Mouse (Mus musculus) embryonic facial prominence, embryonic 13.5 days (tissue): ENCODE data around the gene Col18a1. TPM values are rescaled to one million over a fixed set of nuclear protein-coding genes. Genes with fewer than 3 reads are reported as not detected.

Experiments used
- ATAC-seq: fragments of 200-750 bp; cut with Nextera tagmentation; 2 replicates; pipeline ENCODE4 v1.8.0; 2017; ENCODE audit warnings: low read depth; ENCODE audit not compliant: insufficient number of reproducible peaks, insufficient read depth, low FRiP score, low TSS enrichment
- H3K27ac ChIP-seq: fragments of 300-500 bp; sonication (generic); 2 replicates; pipeline ENCODE4 v1.5.1; 2015; ENCODE audit warnings: moderate library complexity, mild to moderate bottlenecking, inconsistent platforms
- H3K27me3 ChIP-seq: fragments of 300-500 bp; sonication (generic); 2 replicates; pipeline ENCODE4 v1.6.1; 2015; ENCODE audit warnings: mild to moderate bottlenecking, inconsistent platforms
- H3K36me3 ChIP-seq: fragments of 300-500 bp; sonication (generic); 2 replicates; pipeline ENCODE4 v1.6.1; 2015; ENCODE audit warnings: mild to moderate bottlenecking, inconsistent platforms
- H3K4me1 ChIP-seq: fragments of 300-500 bp; sonication (generic); 2 replicates; pipeline ENCODE4 v1.6.1; 2015; ENCODE audit warnings: inconsistent platforms
- H3K4me2 ChIP-seq: fragments of 300-500 bp; sonication (generic); 2 replicates; pipeline ENCODE4 v1.6.1; 2015; ENCODE audit warnings: moderate library complexity, mild to moderate bottlenecking, inconsistent platforms
- H3K4me3 ChIP-seq: fragments of 300-500 bp; sonication (generic); 2 replicates; pipeline ENCODE4 v1.5.1; 2015; ENCODE audit warnings: mild to moderate bottlenecking, inconsistent platforms
- H3K9ac ChIP-seq: fragments of 300-500 bp; sonication (generic); 2 replicates; pipeline ENCODE4 v1.6.1; 2015; ENCODE audit warnings: mild to moderate bottlenecking, inconsistent platforms
- H3K9me3 ChIP-seq: fragments of 300-500 bp; sonication (generic); 2 replicates; pipeline ENCODE4 v1.6.1; 2016; ENCODE audit warnings: inconsistent platforms
- WGBS: fragments of 180-500 bp; shearing (Covaris S2); methylation state at CpG from one replicate; pipeline ENCODE4 v1.1.7; 2015; ENCODE audit warnings: mixed read lengths; 5-methylcytosine and 5-hydroxymethylcytosine counted together
- polyA plus RNA-seq: library from polyadenylated mRNA; unstranded; fragments of >200 nt; fragmentation: Nextera tagmentation; extraction: Ambion mirVana; gene quantifications from 2 replicates; pipeline ENCODE4 v1.2.1, GENCODE M21; 2015

Gene Col18a1
- polyA plus RNA-seq, 1 experiment from 2014 or later, result 86.3 TPM

DNA sequence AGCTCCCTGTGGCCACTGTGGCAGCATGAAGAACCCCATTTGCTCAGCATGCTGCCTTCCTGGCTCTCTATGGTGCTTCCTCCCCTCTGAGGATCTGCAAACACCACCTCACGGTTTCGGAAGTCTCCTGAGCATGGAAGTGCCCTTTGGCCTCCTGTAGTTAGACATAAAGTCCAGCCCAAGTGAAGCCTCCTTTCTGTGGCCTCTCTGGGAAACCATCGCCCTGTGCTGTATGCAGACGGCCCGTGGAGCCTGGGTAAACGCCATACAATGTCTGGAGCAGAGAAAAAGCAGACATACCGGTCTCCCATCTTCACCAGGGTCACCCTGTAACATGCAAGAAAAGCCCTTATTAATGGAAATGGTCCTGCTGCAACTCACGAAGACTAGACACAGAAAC is 87.4 kb downstream of the Col18a1 start:
- ATAC-seq, result no peak
- WGBS, result 85% methylated on average over 8 of the region's 8 CpGs
- Histone ChIP-seq H3K4me2 (no peak overlapping the region), H3K27ac (no peak overlapping the region), H3K9ac (no peak overlapping the region), H3K4me3 (no peak overlapping the region), H3K36me3 (no peaks in the 10 kb centered on the region), H3K9me3 (no peaks in the 10 kb centered on the region), H3K4me1 (no peaks in the 10 kb centered on the region), H3K27me3 (no peaks in the 10 kb centered on the region)

DNA sequence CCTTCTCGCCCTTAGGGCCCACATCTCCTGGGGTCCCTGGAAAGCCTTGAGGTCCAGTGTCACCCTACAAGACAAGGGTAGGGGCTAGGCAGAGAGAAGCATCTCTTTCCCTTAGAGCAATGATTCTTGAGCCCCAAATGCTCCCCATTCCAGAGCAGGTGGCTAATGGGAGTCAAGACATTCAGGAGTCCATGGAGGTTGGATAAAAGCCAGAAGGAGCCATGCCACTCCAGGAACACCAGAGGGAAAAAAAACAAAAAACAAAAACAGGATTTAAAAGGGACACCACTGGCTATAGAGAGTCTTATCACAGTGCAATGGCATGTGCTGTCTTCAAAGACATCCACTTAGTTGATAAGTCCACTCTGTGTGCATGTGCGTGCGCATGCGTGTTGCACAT is 87.9 kb downstream of the Col18a1 start:
- no peak overlapping the region for H3K4me3 ChIP-seq
- no peak overlapping the region for H3K4me2 ChIP-seq
- 95% methylated on average over 4 of the region's 4 CpGs for WGBS
- H3K27ac ChIP-seq, result no peak overlapping the region
- H3K4me1 ChIP-seq, result no peaks in the 10 kb centered on the region
- H3K9ac ChIP-seq, result no peak overlapping the region
- no peak for ATAC-seq
- H3K27me3 ChIP-seq, result no peaks in the 10 kb centered on the region
- H3K36me3 ChIP-seq, result no peaks in the 10 kb centered on the region
- H3K9me3 ChIP-seq, result no peaks in the 10 kb centered on the region

DNA sequence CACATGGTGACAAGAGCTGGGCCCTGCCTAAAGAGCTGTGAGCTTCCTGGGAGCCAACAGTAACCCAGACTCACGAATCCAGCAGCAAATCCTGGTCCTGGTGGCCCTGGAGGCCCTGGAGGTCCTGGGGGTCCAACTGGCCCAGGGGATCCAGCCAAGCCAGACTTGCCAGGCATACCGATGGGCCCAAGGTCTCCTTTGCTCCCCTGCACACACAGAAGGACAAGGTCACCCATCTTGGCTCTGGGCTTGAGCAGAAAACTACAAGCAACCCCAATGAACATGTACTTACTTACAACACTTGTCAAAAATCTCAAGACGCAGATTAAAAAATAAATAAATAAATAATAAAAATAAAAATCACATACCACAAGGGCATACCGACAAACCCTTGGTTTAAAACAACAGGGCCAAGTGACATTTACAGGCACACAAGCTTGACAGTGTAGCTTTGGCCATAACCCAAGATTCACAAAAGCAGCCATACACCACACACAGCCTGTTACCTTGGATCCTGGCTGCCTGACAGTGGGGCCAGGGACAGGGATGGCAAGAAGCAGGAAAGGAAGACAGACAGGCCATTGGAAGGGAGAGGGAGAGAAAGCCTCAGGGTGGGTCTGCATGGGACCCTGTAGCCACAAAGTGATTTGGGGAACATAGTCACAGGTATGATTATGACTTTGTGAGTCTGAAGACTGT is 91.9 kb downstream of the Col18a1 start:
- H3K9me3 ChIP-seq, result no peaks in the 10 kb centered on the region
- H3K4me2 ChIP-seq, result no peak overlapping the region
- ATAC-seq, result no peak
- WGBS, result 88% methylated on average over 4 of the region's 4 CpGs
- H3K36me3 ChIP-seq, result no peaks in the 10 kb centered on the region
- no peak overlapping the region for H3K4me3 ChIP-seq
- no peaks in the 10 kb centered on the region for H3K4me1 ChIP-seq
- H3K27ac ChIP-seq, result no peak overlapping the region
- H3K27me3 ChIP-seq, result no peaks in the 10 kb centered on the region
- H3K9ac ChIP-seq, result no peak overlapping the region

DNA sequence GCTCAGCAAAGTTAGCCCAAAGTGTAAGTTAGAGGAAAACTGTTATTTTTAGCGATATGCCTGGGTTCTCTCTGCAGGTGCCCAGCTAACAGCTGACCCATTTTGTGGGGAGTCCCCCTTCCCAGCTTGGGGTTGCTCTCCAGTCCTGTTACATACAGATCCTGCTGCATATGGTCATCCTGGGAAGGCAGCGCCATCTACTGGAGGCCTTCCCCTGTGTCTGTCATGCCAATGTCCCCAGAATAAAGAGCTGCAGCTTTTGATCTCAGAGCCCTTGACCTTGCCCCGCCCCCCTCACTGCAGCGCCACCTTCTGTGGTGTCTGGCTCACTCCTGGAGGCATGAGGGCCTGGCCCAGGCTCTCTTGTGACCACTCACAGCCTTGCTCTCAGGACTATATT is 96.3 kb downstream of the Col18a1 start:
- Histone ChIP-seq H3K36me3 (no peaks in the 10 kb centered on the region), H3K27ac (no peak overlapping the region), H3K9me3 (no peaks in the 10 kb centered on the region), H3K9ac (no peak overlapping the region), H3K4me2 (no peak overlapping the region), H3K27me3 (no peaks in the 10 kb centered on the region), H3K4me3 (no peak overlapping the region), H3K4me1 (no peaks in the 10 kb centered on the region)
- 45% methylated on average over 4 of the region's 4 CpGs for WGBS
- ATAC-seq, result no peak

DNA sequence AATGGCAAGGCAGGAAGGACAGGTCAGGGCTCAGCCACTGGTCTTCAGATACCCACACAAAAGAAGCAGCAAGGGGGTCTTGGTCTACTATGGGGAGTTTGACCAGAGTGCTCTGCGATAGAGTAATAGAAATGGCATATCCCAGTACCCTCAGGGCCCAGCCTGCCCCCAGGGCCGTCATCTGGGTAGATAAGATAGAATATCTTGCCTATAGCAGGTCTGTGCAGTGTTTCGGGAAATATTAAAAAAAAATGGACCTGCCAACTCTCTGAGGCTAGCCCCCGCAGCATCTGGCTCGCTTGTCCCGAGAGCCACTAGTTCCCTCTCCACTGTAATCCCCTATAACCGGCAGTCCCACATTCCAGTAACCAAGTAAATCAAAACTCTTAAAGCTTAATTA is 97.9 kb downstream of the Col18a1 start:
- ATAC-seq, result no peak
- Histone ChIP-seq H3K4me1 (no peaks in the 10 kb centered on the region), H3K27ac (no peak overlapping the region), H3K36me3 (no peaks in the 10 kb centered on the region), H3K9me3 (no peaks in the 10 kb centered on the region), H3K4me2 (no peak overlapping the region), H3K9ac (no peak overlapping the region), H3K27me3 (no peaks in the 10 kb centered on the region), H3K4me3 (no peak overlapping the region)
- 86% methylated on average over 7 of the region's 7 CpGs for WGBS

DNA sequence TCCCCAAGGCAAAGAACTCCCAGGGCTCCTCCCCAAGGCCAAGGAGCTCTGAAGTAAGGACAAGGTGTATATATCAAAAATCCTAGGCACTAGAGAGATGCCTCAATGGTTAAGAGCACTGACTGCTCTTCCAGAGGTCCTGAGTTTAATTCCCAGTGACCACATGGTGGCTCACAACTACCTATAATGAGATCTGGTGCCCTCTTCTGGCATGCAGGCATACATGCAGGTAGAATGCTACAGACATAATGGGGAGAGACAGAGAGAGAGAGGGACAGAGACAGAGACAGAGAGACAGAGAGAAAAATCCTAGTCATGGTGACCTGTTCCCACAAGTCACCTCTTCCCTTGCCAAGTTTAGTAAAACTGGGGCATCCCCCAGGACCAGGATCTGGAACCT is 101.7 kb downstream of the Col18a1 start:
- Histone ChIP-seq H3K4me3 (no peak overlapping the region), H3K27ac (no peak overlapping the region), H3K36me3 (no peaks in the 10 kb centered on the region), H3K9me3 (no peaks in the 10 kb centered on the region), H3K27me3 (no peaks in the 10 kb centered on the region), H3K9ac (no peak overlapping the region), H3K4me1 (no peaks in the 10 kb centered on the region), H3K4me2 (no peak overlapping the region)
- no peak for ATAC-seq

DNA sequence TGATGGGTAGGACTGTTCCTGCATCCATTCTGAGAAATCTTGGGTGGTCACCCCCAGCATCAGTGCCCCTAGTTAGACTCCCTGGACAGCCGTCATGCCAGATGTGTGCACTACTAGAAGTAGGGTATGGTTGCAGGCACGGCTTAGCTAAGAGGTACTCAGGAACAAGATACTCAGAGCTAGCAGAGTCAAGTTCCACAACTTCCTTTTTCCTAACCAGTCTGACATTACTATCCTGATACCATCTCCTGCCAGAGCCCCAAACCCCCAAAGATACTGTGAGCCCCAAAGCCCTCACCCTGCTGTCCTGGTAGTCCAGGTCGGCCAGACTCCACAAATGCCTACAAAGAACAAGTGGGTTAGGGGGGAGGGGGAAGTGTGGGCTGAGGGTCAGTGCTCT is 102.1 kb downstream of the Col18a1 start:
- H3K9ac ChIP-seq, result no peak overlapping the region
- no peaks in the 10 kb centered on the region for H3K9me3 ChIP-seq
- no peak for ATAC-seq
- H3K4me1 ChIP-seq, result no peaks in the 10 kb centered on the region
- H3K4me3 ChIP-seq, result no peak overlapping the region
- WGBS, result 89% methylated on average over 3 of the region's 3 CpGs
- no peaks in the 10 kb centered on the region for H3K27me3 ChIP-seq
- H3K4me2 ChIP-seq, result no peak overlapping the region
- no peaks in the 10 kb centered on the region for H3K36me3 ChIP-seq
- no peak overlapping the region for H3K27ac ChIP-seq

DNA sequence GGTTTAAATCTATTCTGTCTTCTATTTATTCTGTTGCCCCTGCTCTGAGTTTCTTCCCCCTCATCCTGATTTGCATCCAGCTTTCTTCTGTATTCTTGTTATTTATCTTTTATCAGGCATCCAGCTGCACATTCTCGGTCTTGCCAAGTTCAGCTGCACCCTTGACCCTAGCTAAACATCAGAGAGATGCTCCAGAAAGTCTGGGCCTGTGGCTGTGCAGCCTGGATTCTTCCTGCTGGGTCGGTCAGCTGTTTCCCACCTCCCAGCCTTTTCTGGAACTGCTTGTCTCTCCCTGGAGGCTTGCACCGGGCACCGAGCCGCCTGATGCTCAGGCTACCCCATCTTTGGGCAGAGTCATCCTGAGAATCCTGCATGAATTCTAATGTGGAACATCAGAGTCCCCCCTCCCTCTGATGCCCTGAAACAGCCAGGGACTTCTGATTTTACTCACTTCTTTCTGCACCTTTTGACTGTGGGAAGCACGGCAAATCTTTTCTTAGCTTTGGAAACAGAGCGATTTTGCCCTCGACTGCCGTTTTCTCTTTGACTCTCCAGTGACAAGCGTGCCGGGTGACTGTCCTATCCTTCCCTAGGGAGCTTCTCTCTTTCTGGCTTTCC is 103.8 kb downstream of the Col18a1 start:
- Histone ChIP-seq H3K4me3 (no peak overlapping the region), H3K36me3 (no peaks in the 10 kb centered on the region), H3K9ac (no peak overlapping the region), H3K4me2 (no peak overlapping the region), H3K9me3 (no peaks in the 10 kb centered on the region), H3K27me3 (no peaks in the 10 kb centered on the region), H3K4me1 (no peaks in the 10 kb centered on the region), H3K27ac (no peak overlapping the region)
- no peak for ATAC-seq
- WGBS, result 82% methylated on average over 11 of the region's 11 CpGs

DNA sequence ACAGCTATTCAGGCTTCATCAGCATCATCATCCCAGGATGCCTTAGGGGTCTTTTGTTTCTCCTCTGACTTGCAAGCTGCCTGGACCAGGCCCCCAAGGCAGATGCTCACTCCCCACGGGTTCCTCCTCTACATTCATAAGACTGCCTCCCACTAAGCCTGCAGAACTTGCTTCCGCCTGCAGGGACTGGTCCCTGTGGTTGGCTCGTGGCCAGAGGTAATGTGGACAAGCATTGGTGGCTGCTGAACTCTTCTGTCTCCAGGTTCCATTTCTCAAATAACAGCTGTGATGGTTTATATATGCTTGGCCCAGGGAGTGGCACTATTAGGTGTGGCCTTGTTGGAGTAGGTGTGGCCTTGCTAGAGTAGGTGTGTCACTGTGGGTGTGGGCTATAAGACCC is 104.9 kb downstream of the Col18a1 start:
- Histone ChIP-seq H3K4me3 (no peak overlapping the region), H3K36me3 (no peaks in the 10 kb centered on the region), H3K27ac (no peak overlapping the region), H3K9ac (no peak overlapping the region), H3K4me2 (no peak overlapping the region), H3K9me3 (no peaks in the 10 kb centered on the region), H3K27me3 (no peaks in the 10 kb centered on the region), H3K4me1 (no peaks in the 10 kb centered on the region)
- ATAC-seq, result no peak
- WGBS, result 57% methylated on average over 3 of the region's 3 CpGs

DNA sequence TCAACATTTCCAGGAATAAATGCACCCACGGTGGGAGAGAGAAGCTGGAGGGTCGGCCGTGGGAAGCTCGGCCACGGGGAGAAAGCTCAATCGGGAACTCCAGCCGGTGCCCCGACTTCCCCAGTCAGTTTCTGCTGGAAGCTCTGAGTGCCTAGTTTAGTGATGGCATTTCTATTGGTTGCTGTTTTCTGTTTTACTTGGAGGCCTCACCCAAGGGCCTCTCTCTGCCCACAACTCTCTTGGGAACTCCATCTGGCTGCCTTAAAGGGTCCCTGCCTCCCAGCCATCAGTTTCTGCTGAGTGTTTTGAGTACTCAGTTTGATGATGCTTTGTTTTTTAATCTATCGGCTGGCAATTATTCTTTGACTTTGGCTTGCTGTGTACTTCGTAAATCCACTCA is 109.6 kb downstream of the Col18a1 start:
- Histone ChIP-seq H3K4me1 (no peaks in the 10 kb centered on the region), H3K27ac (no peak overlapping the region), H3K27me3 (no peaks in the 10 kb centered on the region), H3K9me3 (no peaks in the 10 kb centered on the region), H3K4me2 (no peak overlapping the region), H3K36me3 (peaks cover 7% of the 10 kb centered on the region), H3K9ac (no peak overlapping the region), H3K4me3 (no peak overlapping the region)
- WGBS, result 73% methylated on average over 10 of the region's 10 CpGs
- no peak for ATAC-seq

DNA sequence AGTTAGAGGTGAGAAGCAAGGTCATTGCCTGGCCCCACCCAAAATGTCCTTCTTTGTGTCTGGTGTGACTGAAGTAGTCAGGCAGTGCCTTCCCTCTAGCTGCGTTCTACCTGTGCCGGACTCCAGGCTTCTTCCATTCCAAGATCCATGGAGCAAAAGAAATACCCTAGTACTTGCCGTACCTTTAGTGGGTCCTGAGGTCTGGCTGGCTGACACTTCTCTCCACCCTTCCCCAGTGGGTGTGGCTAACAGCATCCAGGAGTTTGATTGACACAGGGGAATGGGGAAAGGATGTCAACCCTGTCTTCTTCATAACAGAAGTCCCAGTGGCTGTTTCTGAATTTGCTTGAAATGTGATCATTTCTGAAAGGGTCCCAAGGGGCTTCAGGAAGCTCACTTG is 117.7 kb downstream of the Col18a1 start:
- Histone ChIP-seq H3K9ac (no peak overlapping the region), H3K27ac (no peak overlapping the region), H3K27me3 (no peaks in the 10 kb centered on the region), H3K36me3 (peaks cover 77% of the 10 kb centered on the region), H3K9me3 (no peaks in the 10 kb centered on the region), H3K4me3 (no peak overlapping the region), H3K4me2 (no peak overlapping the region), H3K4me1 (no peaks in the 10 kb centered on the region)
- ATAC-seq, result no peak
- WGBS, result 93% methylated on average over 3 of the region's 3 CpGs

DNA sequence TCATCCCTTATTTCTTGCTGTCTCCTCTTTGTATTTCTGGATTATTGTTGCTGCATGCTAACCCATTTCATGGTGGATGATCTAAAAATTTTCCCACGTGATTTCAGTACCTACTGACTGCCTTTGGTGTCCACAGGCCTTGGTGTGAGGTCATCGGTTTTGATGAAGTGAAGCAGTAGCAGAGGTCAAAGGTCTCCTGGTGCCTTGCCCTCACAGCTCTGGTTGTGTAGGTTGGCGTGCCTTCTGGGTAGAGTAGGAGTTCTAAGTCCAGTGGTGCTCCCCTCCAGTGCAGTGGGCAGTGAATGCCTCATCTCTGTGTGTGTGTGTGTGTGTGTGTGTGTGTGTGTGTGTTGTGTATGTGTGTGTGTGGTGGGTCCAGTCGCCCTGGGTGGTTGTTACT is 118.2 kb downstream of the Col18a1 start:
- Histone ChIP-seq H3K9me3 (no peaks in the 10 kb centered on the region), H3K4me2 (no peak overlapping the region), H3K27me3 (no peaks in the 10 kb centered on the region), H3K36me3 (peaks cover 81% of the 10 kb centered on the region), H3K4me3 (no peak overlapping the region), H3K27ac (no peak overlapping the region), H3K4me1 (no peaks in the 10 kb centered on the region), H3K9ac (no peak overlapping the region)
- no peak for ATAC-seq
- 81% methylated on average over 4 of the region's 4 CpGs for WGBS
